Mouse (Mus musculus) C2C12 (cell line): ENCODE measurements around the gene Adm2.

Experiments used
- CTCF ChIP-seq: IDR thresholded peaks from one replicate; pipeline ENCODE4 v1.5.1; 2011; ENCODE audit not compliant: control insufficient read depth, insufficient read depth, insufficient read length
- MAX ChIP-seq: IDR thresholded peaks from one replicate; pipeline ENCODE4 v1.6.1; 2011; ENCODE audit warnings: mild to moderate bottlenecking, control low read depth
- MYOD1 ChIP-seq: IDR thresholded peaks from one replicate; pipeline ENCODE4 v1.6.1; 2011; ENCODE audit warnings: low read depth; ENCODE audit not compliant: control insufficient read depth, insufficient read length
- USF1 ChIP-seq: IDR thresholded peaks from one replicate; pipeline ENCODE4 v1.6.1; 2011; ENCODE audit warnings: low read depth, mild to moderate bottlenecking, control low read depth, moderate library complexity

- TF ChIP-seq CTCF = no peak
- no peak for TF ChIP-seq USF1
- no peak for TF ChIP-seq MYOD1
- no peak for TF ChIP-seq MAX
Measured at GRCm38 (mm10) chr15:89300180-89300579, 22.3 kb upstream of the Adm2 start.
